Mouse (Mus musculus) bone marrow, adult 2 months (tissue): Measurements from ENCODE around the gene Sars.

Experiments
- CTCF ChIP-seq: fragments of 200-500 bp; IDR thresholded peaks from 2 replicates; pipeline ENCODE4 v1.5.1; 2011; ENCODE audit warnings: low read length, control low read depth; ENCODE audit not compliant: control insufficient read depth, insufficient read depth
- POLR2A ChIP-seq: fragments of 200-500 bp; IDR thresholded peaks from 2 replicates; pipeline ENCODE4 v1.6.1; 2011; ENCODE audit warnings: low read depth, mild to moderate bottlenecking, control low read depth, low read length, borderline replicate concordance; ENCODE audit not compliant: control insufficient read depth

- TF ChIP-seq POLR2A (no peak), CTCF (no peak)
These were observed 42.5 kb downstream of the Sars start for GRCm38 (mm10) chr3:108402528-108402920.
